Mouse (Mus musculus): Measurements from ENCODE around the gene Drc3. TPM values are rescaled to one million over a fixed set of nuclear protein-coding genes. Genes with fewer than 3 reads are reported as not detected.

Gene Drc3
- polyA plus RNA-seq, 1 experiment from 2014 or later = 2.1 TPM

- under 1% methylated on average over 38 of the region's 39 CpGs for WGBS
- Histone ChIP-seq H3K9ac (ENCODE audit: low read depth, low read length) (peak within 1 kb of the TSS; percentile 89), H3K27me3 (ENCODE audit: insufficient read depth, low read length) (no peaks in the 10 kb centered on the region), H3K4me3 (replicated peaks; ENCODE audit: low read depth, low read length) (peak within 1 kb of the TSS; percentile 91), H3K36me3 (ENCODE audit: insufficient read depth, low read length) (no peaks in the 10 kb centered on the region), H3K9me3 (replicated peaks; ENCODE audit: low read length) (no peaks in the 10 kb centered on the region), H3K4me1 (replicated peaks; ENCODE audit: insufficient read depth, low read length) (peaks cover 12% of the 10 kb centered on the region; the same call in 1 of the 2 replicates), H3K4me2 (ENCODE audit: low read length) (peak within 1 kb of the TSS; percentile 96), H3K27ac (peak within 1 kb of the TSS; percentile 88)
- peak; percentile 49 for DNase-seq (ENCODE audit: low spot score)
- ATAC-seq (replicated peaks; ENCODE audit: low FRiP score, low read depth) = peak; percentile 30
- TF ChIP-seq CTCF (IDR thresholded peaks at IDR 0.05; ENCODE audit: low read depth) = no peak
Observed at GRCm38 (mm10) chr11:60417717-60418472, 64.8 kb downstream of the Drc3 start, which contains the start of gene Atpaf2. TSS of gene Atpaf2 (minus strand) at chr11:60418457.

DNA sequence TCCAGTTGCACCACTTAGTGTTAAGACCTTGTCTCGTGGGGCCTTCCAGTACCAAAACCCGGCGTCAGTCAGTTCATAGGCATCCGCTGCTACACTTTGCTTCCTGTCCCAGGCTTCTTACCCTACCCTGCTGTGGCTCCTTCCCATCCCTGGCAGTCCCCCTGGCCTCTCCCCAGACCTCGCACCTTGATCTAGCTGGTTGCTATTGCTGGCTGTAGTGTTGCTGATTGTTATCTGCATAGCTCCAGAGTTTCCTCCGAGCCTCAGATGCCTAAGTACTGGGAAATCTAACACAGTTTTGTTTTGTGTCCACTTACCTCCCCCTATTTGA lies 65.3 kb downstream of the Drc3 start:
- Histone ChIP-seq H3K4me2 (ENCODE audit: low read length) (peak overlapping the region; percentile 96), H3K9ac (ENCODE audit: low read depth, low read length) (peak overlapping the region; percentile 89), H3K27ac (peak overlapping the region; percentile 88; the same call in 1 of the 2 replicates), H3K27me3 (ENCODE audit: insufficient read depth, low read length) (no peaks in the 10 kb centered on the region), H3K4me1 (replicated peaks; ENCODE audit: insufficient read depth, low read length) (peaks cover 12% of the 10 kb centered on the region; the same call in 1 of the 2 replicates), H3K9me3 (replicated peaks; ENCODE audit: low read length) (no peaks in the 10 kb centered on the region), H3K36me3 (ENCODE audit: insufficient read depth, low read length) (no peaks in the 10 kb centered on the region), H3K4me3 (replicated peaks; ENCODE audit: low read depth, low read length) (peak overlapping the region; percentile 91)
- DNase-seq (ENCODE audit: low spot score) (peak; percentile 10), ATAC-seq (replicated peaks; ENCODE audit: low FRiP score, low read depth) (no peak)
- 6% methylated on average over 6 of the region's 6 CpGs for WGBS
- no peak for TF ChIP-seq CTCF (IDR thresholded peaks at IDR 0.05; ENCODE audit: low read depth)

DNA sequence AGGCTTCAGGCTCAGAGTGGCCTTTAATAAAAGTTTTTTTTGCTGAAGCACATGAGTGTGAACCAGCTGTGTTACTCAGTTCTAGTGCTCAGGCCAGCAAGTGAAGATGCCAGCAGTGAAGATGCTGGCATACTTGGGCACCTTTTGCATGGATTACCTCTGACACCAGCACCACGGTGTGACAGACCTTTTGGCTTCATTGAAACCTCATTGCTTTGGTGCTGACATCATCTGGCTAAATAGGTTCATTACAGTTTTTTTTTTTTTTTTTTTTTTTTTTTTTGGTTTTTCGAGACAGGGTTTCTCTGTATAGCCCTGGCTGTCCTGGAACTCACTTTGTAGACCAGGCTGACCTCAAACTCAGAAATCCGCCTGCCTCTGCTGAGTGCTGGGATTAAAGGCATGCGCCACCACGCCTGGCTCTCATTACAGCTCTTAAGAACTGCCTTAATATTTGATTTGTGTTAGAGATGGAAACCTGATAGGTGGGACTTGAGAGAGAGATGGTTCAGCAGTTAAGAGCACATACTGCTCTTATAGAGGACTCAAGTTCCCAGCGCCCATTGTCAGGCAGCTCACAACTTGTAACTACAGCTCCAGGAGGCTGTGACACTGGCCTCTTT lies 69.0 kb downstream of the Drc3 start:
- DNase-seq (ENCODE audit: low spot score) = peak; percentile 24
- 55% methylated on average over 5 of the region's 6 CpGs for WGBS
- no peak overlapping the region for H3K4me3 ChIP-seq (replicated peaks; ENCODE audit: low read depth, low read length)
- peaks cover 8% of the 10 kb centered on the region; the same call in 1 of the 2 replicates for H3K4me1 ChIP-seq (replicated peaks; ENCODE audit: insufficient read depth, low read length)
- H3K27ac ChIP-seq = no peak overlapping the region
- H3K9me3 ChIP-seq (replicated peaks; ENCODE audit: low read length) = no peaks in the 10 kb centered on the region
- no peak overlapping the region for H3K9ac ChIP-seq (ENCODE audit: low read depth, low read length)
- no peaks in the 10 kb centered on the region for H3K27me3 ChIP-seq (ENCODE audit: insufficient read depth, low read length)
- TF ChIP-seq CTCF (IDR thresholded peaks at IDR 0.05; ENCODE audit: low read depth) = peak; percentile 36; the same call in 1 of the 2 replicates
- no peak for ATAC-seq (replicated peaks; ENCODE audit: low FRiP score, low read depth)
- H3K4me2 ChIP-seq (ENCODE audit: low read length) = no peak overlapping the region
- H3K36me3 ChIP-seq (ENCODE audit: insufficient read depth, low read length) = 0 out of 2 replicates have a peak, but pooled peaks cover 12% of the 10 kb centered on the region

DNA sequence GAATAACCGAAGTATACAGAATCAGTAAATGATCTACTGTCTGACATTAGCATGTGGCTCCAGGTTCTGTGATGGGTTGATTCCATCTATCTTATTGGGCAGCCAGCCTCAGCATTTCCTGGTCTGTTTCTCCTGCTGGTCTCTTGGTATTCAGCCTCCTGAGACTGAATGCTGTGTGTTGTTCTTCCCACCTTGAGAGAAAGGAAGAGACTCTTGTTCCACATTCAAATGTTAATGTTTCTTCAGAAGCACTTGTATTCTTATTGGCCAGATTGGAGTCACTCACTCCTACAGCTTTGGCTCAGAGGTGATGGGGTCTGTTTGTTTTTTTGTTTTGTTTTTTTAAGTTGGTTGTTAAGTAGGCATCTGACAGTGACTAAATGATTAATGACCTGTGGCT lies 69.9 kb downstream of the Drc3 start:
- H3K4me1 ChIP-seq (replicated peaks; ENCODE audit: insufficient read depth, low read length) = peaks cover 8% of the 10 kb centered on the region; the same call in 1 of the 2 replicates
- 0 out of 2 replicates have a peak, but pooled peaks cover 20% of the 10 kb centered on the region for H3K36me3 ChIP-seq (ENCODE audit: insufficient read depth, low read length)
- H3K4me3 ChIP-seq (replicated peaks; ENCODE audit: low read depth, low read length) = no peak overlapping the region
- H3K4me2 ChIP-seq (ENCODE audit: low read length) = no peak overlapping the region
- H3K27me3 ChIP-seq (ENCODE audit: insufficient read depth, low read length) = no peaks in the 10 kb centered on the region
- ATAC-seq (replicated peaks; ENCODE audit: low FRiP score, low read depth) = no peak
- no peak for TF ChIP-seq CTCF (IDR thresholded peaks at IDR 0.05; ENCODE audit: low read depth)
- no peak overlapping the region for H3K27ac ChIP-seq
- H3K9ac ChIP-seq (ENCODE audit: low read depth, low read length) = no peak overlapping the region
- WGBS = 47% methylated on average over 1 of the region's 1 CpGs
- no peaks in the 10 kb centered on the region for H3K9me3 ChIP-seq (replicated peaks; ENCODE audit: low read length)
- no peak for DNase-seq (ENCODE audit: low spot score)

DNA sequence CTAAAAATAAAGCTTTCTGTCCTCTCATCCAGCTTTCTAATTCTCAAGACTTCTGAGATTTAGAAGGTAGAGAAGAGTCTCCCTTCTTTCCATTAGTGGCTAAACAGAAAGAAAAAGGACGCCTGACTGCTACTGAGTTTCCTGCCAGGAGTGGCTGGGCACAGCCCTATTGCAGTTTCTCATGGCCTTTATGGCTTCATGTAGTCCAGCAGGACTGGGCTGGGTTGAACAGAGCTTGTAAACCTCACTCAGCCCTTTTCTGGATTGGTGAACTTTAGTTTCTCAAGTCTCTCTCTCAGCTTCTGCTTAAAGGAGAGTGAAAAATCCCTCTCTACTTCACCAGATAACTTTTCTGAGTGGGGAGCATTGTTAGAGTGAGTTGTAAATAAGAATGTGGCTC lies 73.3 kb downstream of the Drc3 start:
- no peak overlapping the region for H3K4me2 ChIP-seq (ENCODE audit: low read length)
- H3K27me3 ChIP-seq (ENCODE audit: insufficient read depth, low read length) = no peaks in the 10 kb centered on the region
- no peaks in the 10 kb centered on the region for H3K4me1 ChIP-seq (replicated peaks; ENCODE audit: insufficient read depth, low read length)
- ATAC-seq (replicated peaks; ENCODE audit: low FRiP score, low read depth) = no peak
- 79% methylated on average over 1 of the region's 1 CpGs for WGBS
- no peak for TF ChIP-seq CTCF (IDR thresholded peaks at IDR 0.05; ENCODE audit: low read depth)
- no peak overlapping the region for H3K27ac ChIP-seq
- 0 out of 2 replicates have a peak, but pooled peaks cover 22% of the 10 kb centered on the region for H3K36me3 ChIP-seq (ENCODE audit: insufficient read depth, low read length)
- no peaks in the 10 kb centered on the region for H3K9me3 ChIP-seq (replicated peaks; ENCODE audit: low read length)
- DNase-seq (ENCODE audit: low spot score) = no peak
- no peak overlapping the region for H3K4me3 ChIP-seq (replicated peaks; ENCODE audit: low read depth, low read length)
- H3K9ac ChIP-seq (ENCODE audit: low read depth, low read length) = no peak overlapping the region

DNA sequence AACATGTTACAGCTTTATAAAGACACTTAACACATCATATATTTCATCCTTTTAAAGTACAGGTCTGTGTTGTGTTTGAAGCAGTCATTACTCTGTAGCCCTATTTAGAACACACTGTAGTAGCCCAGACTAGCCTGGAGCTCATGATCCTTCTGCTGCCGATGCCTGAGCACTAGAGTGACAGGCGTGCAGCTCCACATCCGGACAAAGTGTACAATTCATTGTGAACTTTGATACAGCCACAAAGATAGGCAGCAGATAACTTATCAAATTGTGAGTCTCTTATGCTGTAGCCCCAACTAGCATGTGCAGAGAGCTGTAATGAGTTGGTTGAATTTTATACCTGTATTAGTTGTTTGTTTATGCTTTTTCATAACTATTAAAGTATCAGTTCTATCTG lies 74.5 kb downstream of the Drc3 start:
- Histone ChIP-seq H3K4me1 (replicated peaks; ENCODE audit: insufficient read depth, low read length) (no peaks in the 10 kb centered on the region), H3K9ac (ENCODE audit: low read depth, low read length) (no peak overlapping the region), H3K27ac (no peak overlapping the region), H3K4me3 (replicated peaks; ENCODE audit: low read depth, low read length) (no peak overlapping the region), H3K4me2 (ENCODE audit: low read length) (no peak overlapping the region), H3K36me3 (ENCODE audit: insufficient read depth, low read length) (peaks cover 31% of the 10 kb centered on the region; the same call in 1 of the 2 replicates), H3K27me3 (ENCODE audit: insufficient read depth, low read length) (no peaks in the 10 kb centered on the region), H3K9me3 (replicated peaks; ENCODE audit: low read length) (no peaks in the 10 kb centered on the region)
- ATAC-seq (replicated peaks; ENCODE audit: low FRiP score, low read depth) (no peak), DNase-seq (ENCODE audit: low spot score) (no peak)
- WGBS = 94% methylated on average over 3 of the region's 3 CpGs
- no peak for TF ChIP-seq CTCF (IDR thresholded peaks at IDR 0.05; ENCODE audit: low read depth)
